Mouse (Mus musculus): ENCODE results near the gene Tex52. TPM values are rescaled to one million over a fixed set of nuclear protein-coding genes. Genes with fewer than 3 reads are reported as not detected.

The Tex52 gene
- polyA plus RNA-seq, 1 experiment from 2014 or later = 0.84 TPM

DNA sequence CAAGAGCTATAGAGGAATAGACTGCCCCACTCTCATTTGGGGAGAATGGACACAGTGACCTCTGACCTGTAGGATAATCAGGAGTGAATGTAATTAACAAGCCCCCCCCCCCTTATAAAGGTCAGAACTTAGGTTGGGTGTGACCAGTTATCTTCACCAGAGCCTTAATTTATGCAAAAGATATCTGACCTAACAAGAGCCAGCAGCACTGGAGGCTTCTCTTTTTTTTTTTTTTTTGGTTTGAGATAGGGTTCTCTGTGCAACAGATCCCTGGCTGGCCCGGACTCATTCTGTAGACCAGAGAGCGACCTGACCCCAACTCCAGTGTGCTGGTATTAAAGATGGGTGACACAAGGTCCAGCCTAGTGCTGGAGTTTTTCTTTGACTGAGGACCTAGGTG lies 54.0 kb downstream of the Tex52 start:
- Histone ChIP-seq H3K27ac (ENCODE audit: low read depth, low read length) (no peak overlapping the region), H3K4me3 (ENCODE audit: low read depth, low read length) (no peak overlapping the region), H3K36me3 (ENCODE audit: control insufficient read depth, insufficient read depth, low read length) (peaks cover 40% of the 10 kb centered on the region), H3K27me3 (ENCODE audit: control insufficient read depth, insufficient read depth, low read length) (no peaks in the 10 kb centered on the region), H3K9me3 (ENCODE audit: control insufficient read depth, low read length) (no peaks in the 10 kb centered on the region), H3K9ac (ENCODE audit: low read length) (no peak overlapping the region), H3K4me2 (ENCODE audit: low read depth, low read length, severe bottlenecking) (no peak overlapping the region), H3K4me1 (replicated peaks; ENCODE audit: control insufficient read depth, insufficient read depth, low read length) (no peaks in the 10 kb centered on the region; the same call in 1 of the 2 replicates)
- 100% methylated on average over 2 of the region's 2 CpGs for WGBS
- DNase-seq (ENCODE audit: low spot score) (peak; percentile 47), ATAC-seq (replicated peaks; ENCODE audit: low FRiP score) (no peak)

DNA sequence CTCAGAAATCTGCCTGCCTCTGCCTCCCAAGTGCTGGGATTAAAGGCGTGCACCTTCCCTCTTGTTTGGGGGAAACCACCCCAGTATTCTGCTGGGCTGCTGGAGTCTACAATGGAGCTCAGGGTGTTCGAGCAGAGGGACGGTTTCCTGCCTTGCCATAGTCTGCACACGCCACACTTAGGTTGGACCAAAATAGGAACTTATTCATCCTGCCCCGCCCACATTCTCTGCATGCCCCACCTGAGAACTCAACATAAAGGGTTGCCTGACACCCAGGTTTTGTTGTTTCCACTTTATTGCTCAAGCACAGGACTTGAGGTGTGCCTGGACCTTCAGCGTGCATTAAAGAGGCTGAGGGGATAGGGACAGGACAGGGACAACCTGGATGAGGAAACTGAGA lies 54.6 kb downstream of the Tex52 start:
- Histone ChIP-seq H3K9me3 (ENCODE audit: control insufficient read depth, low read length) (no peaks in the 10 kb centered on the region), H3K4me2 (ENCODE audit: low read depth, low read length, severe bottlenecking) (no peak overlapping the region), H3K4me3 (ENCODE audit: low read depth, low read length) (no peak overlapping the region), H3K27ac (ENCODE audit: low read depth, low read length) (no peak overlapping the region), H3K4me1 (replicated peaks; ENCODE audit: control insufficient read depth, insufficient read depth, low read length) (no peaks in the 10 kb centered on the region; the same call in 1 of the 2 replicates), H3K9ac (ENCODE audit: low read length) (no peak overlapping the region), H3K36me3 (ENCODE audit: control insufficient read depth, insufficient read depth, low read length) (peaks cover 45% of the 10 kb centered on the region), H3K27me3 (ENCODE audit: control insufficient read depth, insufficient read depth, low read length) (no peaks in the 10 kb centered on the region)
- ATAC-seq (replicated peaks; ENCODE audit: low FRiP score) (no peak), DNase-seq (ENCODE audit: low spot score) (no peak)
- 90% methylated on average over 6 of the region's 6 CpGs for WGBS

DNA sequence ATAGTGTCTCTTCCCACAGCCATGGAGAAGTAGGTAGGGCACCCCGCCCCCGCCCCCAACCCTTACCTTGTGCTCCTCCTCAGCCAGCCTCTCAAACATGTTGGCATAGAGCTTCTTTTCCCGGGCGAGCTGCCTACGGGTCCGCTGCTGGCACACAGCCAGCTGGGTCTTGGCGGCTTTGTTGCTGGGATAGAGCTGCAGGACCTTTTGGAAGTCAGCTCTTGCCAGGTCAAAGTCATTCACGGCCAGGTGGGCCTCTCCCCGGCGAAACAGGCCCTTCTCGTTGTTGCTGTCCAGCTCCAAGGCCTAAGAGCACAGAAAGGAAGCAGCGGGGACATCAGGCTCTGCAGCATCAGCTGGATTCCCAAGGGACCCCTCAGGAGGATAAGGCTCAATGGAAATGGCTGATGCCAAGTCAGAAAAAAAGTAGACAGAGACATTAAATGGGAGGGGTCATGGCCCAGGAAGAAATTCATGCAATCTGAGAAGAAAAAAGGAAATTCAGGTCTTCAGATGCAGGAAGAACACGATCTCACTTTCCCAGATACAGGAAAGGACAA lies 57.2 kb downstream of the Tex52 start:
- H3K9me3 ChIP-seq (ENCODE audit: control insufficient read depth, low read length) = no peaks in the 10 kb centered on the region
- WGBS = 92% methylated on average over 13 of the region's 13 CpGs
- peaks cover 55% of the 10 kb centered on the region for H3K36me3 ChIP-seq (ENCODE audit: control insufficient read depth, insufficient read depth, low read length)
- no peak overlapping the region for H3K9ac ChIP-seq (ENCODE audit: low read length)
- no peak overlapping the region for H3K27ac ChIP-seq (ENCODE audit: low read depth, low read length)
- H3K27me3 ChIP-seq (ENCODE audit: control insufficient read depth, insufficient read depth, low read length) = no peaks in the 10 kb centered on the region
- H3K4me2 ChIP-seq (ENCODE audit: low read depth, low read length, severe bottlenecking) = no peak overlapping the region
- H3K4me1 ChIP-seq (replicated peaks; ENCODE audit: control insufficient read depth, insufficient read depth, low read length) = peaks cover 6% of the 10 kb centered on the region; the same call in 1 of the 2 replicates
- no peak overlapping the region for H3K4me3 ChIP-seq (ENCODE audit: low read depth, low read length)
- no peak for DNase-seq (ENCODE audit: low spot score)
- no peak for ATAC-seq (replicated peaks; ENCODE audit: low FRiP score)

DNA sequence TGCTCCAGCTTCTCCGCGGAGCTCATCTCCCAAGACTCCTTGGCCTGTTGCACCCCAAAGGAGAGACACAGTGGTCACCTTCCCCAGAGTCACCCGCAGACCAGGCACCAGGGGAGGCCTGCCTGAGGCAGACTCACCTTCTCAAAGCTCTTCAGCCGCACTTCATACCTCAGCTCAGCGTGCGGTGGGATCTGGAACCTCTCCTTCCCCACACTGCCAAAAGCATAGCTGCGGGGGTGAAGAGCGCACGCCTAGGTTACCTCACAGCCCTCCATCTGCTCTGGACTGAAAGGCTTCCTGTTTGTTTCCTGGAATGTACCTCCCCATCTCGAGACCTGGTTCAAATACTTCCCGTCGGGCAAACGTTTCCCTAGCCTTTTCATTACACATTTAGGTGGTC lies 58.3 kb downstream of the Tex52 start:
- Histone ChIP-seq H3K9ac (ENCODE audit: low read length) (no peak overlapping the region), H3K36me3 (ENCODE audit: control insufficient read depth, insufficient read depth, low read length) (peaks cover 52% of the 10 kb centered on the region), H3K27ac (ENCODE audit: low read depth, low read length) (no peak overlapping the region), H3K27me3 (ENCODE audit: control insufficient read depth, insufficient read depth, low read length) (no peaks in the 10 kb centered on the region), H3K4me2 (ENCODE audit: low read depth, low read length, severe bottlenecking) (no peak overlapping the region), H3K9me3 (ENCODE audit: control insufficient read depth, low read length) (no peaks in the 10 kb centered on the region), H3K4me1 (replicated peaks; ENCODE audit: control insufficient read depth, insufficient read depth, low read length) (peaks cover 6% of the 10 kb centered on the region; the same call in 1 of the 2 replicates), H3K4me3 (ENCODE audit: low read depth, low read length) (no peak overlapping the region)
- DNase-seq (ENCODE audit: low spot score) (no peak), ATAC-seq (replicated peaks; ENCODE audit: low FRiP score) (no peak)
- 94% methylated on average over 13 of the region's 13 CpGs for WGBS

Other genes starting within 250 kb of the Tex52 start
- gene Tspan9, start 231.9 kb upstream of the Tex52 start, polyA plus RNA-seq (2014; fragmentation: Nextera tagmentation; extraction: Ambion mirVana) = 34.2 and 39.6 TPM in 2 replicates
- gene Tead4, start 74.6 kb upstream of the Tex52 start, polyA plus RNA-seq (2014; fragmentation: Nextera tagmentation; extraction: Ambion mirVana) = 1.1 TPM in 2 replicates
- 17.7 and 23.7 TPM in 2 replicates for gene Tulp3, start 19.6 kb upstream of the Tex52 start, polyA plus RNA-seq (2014; fragmentation: Nextera tagmentation; extraction: Ambion mirVana)
- 197 and 205 TPM in 2 replicates for gene Rhno1, start 12.5 kb upstream of the Tex52 start, polyA plus RNA-seq (2014; fragmentation: Nextera tagmentation; extraction: Ambion mirVana)
- gene Foxm1, start 12.5 kb upstream of the Tex52 start, polyA plus RNA-seq (2014; fragmentation: Nextera tagmentation; extraction: Ambion mirVana) = 89.6 and 91.9 TPM in 2 replicates
- not detected in 2 replicates for gene Gm44596, start within 50 bp of the Tex52 start, polyA plus RNA-seq (2014; fragmentation: Nextera tagmentation; extraction: Ambion mirVana)
- 2.7 and 3.8 TPM in 2 replicates for gene Nrip2, start 23.8 kb downstream of the Tex52 start, polyA plus RNA-seq (2014; fragmentation: Nextera tagmentation; extraction: Ambion mirVana)
- 34.6 and 35.3 TPM in 2 replicates for gene Itfg2, start 49.5 kb downstream of the Tex52 start, polyA plus RNA-seq (2014; fragmentation: Nextera tagmentation; extraction: Ambion mirVana)
- gene Fkbp4, start 63.2 kb downstream of the Tex52 start, polyA plus RNA-seq (2014; fragmentation: Nextera tagmentation; extraction: Ambion mirVana) = 601 and 640 TPM in 2 replicates
- 0.05 TPM in 1 of 2 replicates, not detected in the other for gene Pzp, start 151.3 kb downstream of the Tex52 start, polyA plus RNA-seq (2014; fragmentation: Nextera tagmentation; extraction: Ambion mirVana)
- not detected in 2 replicates for gene A2ml1, start 206.2 kb downstream of the Tex52 start, polyA plus RNA-seq (2014; fragmentation: Nextera tagmentation; extraction: Ambion mirVana)
- gene Klrb1a, start 248.1 kb downstream of the Tex52 start, polyA plus RNA-seq (2014; fragmentation: Nextera tagmentation; extraction: Ambion mirVana) = not detected in 2 replicates

Measured in forebrain, embryonic 11.5 days (tissue).